Mouse (Mus musculus): Measurements from ENCODE around the gene Sema6b.

Gene Sema6b

DNA sequence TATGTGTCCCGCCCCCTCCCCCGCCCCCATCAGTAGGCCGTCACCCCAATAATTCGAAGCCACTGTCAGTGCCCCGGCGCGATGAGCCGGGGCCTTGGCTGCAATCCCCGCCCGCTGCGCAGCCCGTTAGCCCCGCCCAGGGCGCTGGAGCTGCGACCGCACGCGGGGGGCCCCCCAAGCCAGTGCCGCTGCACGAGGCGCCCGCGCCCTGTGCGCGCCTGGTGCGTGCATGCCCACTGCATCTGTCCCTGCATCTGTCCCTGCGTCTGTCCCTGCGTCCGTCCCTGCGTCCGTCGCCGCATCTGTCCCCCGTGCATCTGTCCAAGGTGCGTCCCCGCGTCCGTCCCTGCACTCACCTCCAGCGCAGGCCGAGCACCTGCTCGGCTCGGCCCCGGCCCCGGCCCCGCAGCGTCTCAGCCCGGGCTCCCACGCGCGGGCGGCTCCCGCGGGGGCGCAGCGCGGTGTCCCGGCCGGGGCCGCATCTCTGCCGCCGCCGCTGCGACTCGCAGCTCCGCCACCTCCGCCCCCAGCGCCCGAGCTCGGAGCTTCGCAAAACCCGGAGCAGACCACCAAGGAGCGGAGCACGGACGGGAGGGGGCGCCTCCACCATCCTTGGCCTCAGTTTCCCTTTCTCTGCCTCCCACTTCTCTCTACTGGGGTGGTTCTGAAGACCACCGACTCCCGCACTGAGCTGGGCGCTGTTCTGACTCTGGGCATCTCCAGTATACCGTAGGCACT, at the start of gene Sema6b:
Gene Sema6b, minus strand, starts transcription at position 486 of the 738 bp plus-strand sequence.
- peak; percentile 84 for DNase-seq

DNA sequence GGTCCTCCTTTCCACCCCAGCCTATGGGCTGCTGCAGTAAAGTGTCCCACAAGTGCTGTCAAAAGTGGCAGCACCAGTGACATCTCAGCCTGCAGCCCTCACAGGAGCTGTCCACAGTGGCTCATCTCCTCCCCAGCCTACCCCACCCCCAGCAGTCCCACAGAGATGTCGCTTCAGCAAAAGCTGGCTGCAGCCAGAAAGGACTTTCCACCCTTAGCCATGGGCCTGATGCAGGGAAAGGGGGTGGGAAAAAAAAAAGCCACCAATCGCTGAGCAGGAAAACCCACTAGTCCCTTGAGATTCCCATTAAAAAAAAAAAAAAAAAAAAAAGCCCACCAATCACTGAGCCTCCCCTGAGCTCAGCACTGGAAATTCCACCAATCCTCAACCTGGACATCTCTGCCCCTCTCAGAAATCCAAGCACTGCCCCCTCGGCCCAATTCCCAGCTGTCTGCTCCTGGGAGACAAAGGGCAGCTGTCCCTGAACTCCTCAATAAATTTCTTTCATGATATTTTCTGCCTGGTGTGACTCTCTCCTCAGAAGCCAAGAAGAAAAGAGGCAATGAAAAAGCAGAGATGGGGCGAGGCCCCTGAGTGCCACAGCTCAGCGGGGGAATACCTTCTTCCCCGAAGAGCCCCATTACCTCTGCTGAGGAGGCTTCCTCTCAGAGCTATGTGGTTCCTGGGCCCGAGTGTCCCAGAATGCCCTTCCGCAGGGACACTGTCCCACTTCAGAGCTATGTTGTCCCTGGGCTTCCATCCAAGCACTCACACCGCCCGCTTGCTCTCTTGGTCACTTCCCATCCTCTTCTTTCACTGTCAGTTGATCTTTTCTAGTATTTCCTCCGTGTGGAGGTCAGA, 45.4 kb upstream of the Sema6b start:
- DNase-seq, result no peak

DNA sequence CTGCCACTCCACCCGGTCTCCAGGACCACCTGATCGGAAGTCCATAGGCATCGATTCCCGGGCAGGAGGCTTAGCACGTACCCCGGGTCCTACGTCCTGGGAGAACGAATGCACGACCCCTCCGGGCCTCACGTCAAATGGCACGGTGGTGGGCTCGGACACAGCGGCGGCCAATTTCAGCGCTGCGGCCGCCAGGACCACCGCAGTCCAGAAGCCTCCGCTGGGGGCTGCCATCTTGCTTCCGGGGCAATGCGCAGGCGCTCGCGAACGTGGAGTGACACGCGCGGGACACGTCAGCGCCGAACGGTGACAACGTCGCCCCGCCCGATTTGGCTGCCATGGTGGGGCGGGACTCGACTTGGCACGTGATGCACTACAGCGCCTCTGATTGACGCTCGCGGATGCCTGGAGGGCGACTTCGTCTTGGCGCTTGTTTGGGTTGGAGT, 43.5 kb upstream of the Sema6b start, which contains the start of gene Mydgf:
Gene Mydgf, minus strand, starts transcription at position 263 of the 446 bp plus-strand sequence.
- peak; percentile 95 for DNase-seq

DNA sequence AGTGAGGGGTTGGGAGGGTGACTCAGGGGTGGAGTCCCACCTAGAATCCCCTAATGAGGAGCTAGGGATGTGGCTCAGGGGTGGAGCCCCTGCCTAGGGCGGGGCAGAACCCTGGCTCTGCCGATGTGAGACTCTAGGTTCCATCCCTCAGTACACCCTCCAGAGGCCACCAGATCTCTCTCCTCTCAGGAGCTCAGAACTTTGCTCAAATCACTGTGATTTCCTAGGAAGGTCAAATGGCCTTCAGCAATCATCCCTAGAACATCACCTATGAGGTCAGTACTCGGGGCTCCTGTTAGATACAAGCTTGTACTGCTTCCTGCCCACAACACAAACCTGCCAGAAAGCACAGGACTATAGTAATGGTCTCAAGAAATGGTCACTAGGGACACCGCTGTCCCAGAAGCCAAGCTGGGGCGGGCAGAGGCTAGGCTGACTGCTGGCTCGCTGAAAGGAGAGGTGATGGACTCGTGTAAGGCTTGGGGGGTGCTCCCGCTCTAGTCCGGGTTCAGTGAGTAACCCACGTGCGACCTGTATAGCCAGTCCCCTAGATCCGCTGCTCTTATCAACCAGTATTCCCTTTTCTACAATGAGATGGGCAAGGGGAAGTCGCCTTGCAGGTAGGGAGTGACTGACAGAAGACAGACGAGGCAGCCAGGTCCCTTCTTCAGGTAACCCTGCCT, 43.0 kb upstream of the Sema6b start:
- DNase-seq, result no peak

DNA sequence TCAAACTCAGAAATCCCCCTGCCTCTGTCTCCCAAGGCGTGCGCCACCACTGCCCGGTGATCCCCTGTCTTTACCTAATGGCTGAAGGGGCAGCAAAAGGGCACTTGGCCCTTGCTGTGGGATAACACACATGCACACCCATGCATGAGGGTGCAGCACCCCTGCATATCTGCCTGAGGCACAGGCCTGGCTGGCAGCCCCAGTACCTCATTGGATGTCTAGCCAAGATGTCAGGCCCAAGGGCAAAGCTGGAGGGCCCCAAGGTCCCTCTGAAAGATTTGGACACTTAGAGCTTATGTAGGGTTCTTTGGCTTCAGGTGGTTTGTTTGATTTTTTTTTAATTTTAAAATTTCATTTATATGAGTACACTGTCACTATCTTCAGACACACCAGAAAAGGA, 35.3 kb upstream of the Sema6b start:
- DNase-seq, result no peak

DNA sequence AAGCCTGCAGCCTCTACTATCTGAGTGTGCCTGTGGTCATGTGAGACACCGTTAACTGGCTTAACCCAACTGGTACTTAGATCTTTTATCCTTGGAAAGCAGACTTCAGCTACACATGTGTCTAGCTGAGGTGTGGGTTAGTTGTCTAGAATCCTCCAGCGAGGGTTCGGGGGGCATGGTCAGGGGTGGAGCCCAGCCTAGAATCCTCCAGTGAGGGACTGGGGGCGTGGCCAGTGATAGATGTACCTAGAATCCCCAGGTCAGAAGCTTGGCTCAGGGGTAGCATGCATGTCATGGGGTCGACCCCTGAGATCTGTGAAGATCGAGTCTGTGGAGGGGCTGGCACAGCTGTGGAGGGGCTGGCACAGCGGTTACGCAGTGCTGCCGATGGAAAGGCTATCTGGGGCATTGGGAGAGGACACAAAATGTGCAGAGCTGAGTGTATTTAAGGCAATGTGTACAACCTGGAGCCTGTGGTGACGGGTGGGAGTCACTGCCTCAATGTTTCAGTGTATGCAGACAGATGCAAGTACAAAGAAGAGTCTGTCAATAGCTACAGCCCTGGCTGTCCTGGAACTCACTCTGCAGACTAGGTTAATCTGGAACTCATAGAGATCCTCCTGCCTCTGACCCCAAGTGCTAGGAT, 33.4 kb upstream of the Sema6b start:
- DNase-seq, result peak; percentile 23

DNA sequence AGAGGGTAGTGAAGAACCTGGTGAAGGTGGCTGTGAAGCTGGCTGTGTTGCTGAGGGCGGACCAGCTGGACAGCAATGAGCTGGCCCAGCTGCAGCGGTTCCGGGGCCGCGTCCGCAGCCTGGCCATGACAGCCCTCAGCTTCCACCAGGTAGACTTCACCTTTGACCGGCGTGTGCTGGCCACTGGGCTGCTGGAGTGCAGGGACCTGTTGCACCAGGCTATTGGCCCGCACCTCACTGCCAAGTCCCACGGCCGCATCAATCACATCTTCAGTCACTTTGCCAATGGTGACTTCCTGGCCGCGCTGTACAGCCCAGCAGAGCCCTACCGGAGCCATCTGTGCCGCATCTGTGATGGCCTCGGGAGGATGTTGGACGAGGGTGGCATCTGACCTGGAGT, 31.7 kb upstream of the Sema6b start:
- no peak for DNase-seq

DNA sequence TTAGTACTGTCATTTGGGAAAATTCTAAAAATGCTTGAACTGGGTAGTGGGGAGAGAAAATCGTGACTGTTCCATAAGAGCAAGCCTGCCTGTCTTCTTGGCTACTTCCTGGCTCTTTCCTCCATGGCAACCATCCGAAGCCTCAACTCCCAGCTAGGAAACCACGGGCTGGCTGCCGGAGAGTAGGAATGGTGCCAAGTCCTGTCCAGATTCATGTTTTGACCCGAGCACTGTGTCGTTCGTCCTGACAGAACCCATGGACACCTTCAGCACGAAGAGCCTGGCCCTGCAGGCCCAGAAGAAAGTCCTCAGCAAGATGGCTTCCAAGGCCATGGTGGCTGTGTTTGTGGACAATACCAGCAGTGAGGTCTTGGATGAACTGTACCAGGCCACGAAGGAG, 31.3 kb upstream of the Sema6b start:
- DNase-seq, result no peak

DNA sequence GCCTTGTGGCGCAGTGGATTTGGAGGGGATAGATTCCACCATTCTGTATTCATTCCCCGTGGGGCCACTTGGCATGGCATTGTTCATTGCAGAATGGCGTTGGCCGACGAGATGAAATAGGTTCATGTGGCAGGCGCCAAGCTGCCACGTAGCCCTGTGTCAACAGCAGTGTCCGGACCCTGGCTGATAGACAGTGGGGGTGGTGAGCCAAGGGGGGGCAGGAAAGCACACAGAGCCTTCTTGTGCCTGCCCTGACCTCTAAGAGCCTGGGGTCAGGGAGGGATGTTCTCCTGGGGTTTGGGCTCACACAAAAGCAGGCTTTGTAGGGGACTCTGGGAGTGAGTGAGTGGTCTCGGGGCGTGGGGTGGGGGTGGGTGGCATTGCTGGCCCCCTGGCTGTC, 30.5 kb upstream of the Sema6b start:
- no peak for DNase-seq

DNA sequence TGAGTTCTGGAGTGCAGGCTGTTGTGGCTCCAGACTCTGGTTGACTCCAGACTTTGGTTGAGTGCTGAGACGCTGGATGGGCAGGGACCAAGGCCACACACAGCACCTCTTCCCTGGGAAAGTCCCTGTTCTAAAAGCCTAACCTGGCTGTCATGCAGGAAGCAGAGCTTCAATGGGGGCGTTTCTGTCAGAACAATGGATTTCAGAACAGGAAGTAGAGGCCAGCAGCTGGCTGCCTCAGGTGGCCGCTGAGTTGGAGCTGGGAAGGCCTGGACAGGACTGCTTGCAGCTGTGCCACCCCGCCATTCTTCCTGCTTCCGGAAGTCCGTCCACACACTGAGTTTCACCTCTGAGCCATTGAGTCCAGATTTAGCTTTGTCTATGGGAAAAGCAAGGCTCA, 29.7 kb upstream of the Sema6b start:
- DNase-seq, result no peak

DNA sequence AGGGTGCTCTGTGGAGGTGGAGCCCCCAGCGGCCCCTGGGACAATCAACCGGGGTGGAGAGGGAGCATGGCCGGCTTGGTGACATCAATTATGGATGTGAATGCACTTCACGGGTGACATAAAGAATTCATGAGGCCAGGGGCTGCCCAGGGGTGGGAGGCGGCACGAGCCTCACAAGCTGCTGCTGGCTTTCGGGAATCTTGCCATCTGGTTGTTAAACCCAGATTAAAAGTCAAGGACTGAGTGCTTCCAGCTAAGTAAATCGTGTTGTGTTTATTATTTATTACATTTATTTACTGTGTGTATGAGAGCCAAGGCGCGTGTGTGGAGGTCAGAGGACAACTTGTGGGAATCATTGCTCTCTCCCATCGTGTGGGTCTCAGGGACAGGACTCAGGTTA, 25.5 kb upstream of the Sema6b start:
- no peak for DNase-seq

DNA sequence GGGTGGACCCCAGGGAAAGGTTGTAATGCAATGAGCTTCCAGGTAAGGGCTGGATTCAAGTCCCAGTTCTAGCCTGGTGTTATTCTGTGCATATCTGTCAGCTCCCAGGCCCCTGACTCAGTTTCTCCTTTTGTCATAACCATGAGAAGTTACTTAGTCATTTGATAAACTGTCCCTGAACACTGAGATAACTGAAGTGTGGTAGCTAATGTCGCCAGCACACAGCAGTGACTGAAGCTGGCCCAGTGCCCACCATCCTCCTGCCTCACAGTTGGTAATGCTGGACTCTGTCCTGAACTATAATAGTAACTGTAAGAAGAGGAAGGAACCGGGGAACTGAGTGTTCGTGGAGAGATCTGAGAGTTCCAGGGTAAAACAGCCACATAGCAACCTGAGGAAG, 24.4 kb upstream of the Sema6b start:
- no peak for DNase-seq

DNA sequence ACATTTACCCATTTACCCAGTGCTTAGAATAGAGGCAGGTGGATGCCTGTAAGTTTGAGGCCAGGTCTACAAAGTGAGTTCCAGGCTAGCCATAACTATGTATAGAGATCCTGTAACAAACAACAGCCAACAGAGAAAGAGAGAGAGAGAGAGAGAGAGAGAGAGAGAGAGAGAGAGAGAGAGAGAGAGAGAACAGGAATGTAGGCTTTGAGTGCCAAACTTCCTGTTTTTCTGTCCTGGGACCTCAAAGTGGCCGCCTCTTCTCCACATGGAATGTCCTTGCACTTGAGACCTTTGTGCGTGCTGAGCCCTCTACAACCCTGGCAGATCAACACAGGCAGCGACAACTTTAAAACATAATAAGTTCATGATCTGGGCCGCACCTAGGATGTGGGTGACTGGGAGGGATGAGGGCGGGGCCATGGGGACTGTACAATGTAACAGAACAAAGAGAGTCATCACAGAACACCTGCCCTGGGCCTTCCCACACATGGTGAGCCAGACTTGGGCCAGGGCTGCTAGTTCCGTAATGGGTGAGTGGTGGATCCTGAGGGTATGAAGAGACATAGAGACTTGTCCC, 23.5 kb upstream of the Sema6b start:
- DNase-seq, result peak; percentile 83

DNA sequence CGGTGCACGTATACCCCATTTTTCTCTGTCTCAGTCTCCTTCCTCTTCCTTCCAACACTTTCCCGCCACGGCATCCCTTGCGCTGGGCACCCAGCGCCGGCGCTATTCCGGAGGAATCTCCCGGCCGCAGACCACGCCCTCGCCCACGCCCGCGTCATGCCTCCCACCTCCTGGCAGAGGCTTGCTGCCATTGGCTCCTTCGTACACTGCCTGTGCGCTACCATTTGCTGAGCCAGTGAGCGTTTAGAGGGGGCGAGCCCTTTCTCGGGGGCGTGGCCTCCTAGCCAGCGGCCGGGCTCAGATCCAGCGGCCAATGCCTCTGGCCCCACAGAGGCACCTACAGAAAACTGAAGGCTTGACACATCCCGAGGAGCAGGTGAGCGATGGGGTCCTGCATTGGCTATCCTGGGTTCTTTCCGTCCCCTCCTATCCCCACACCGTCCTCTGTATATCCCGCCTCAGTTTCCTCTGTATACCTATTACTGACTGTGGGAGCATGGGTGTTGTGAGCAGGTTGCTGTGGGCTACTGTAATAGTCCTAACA, 22.2 kb upstream of the Sema6b start, which contains the start of gene Tnfaip8l1:
Gene Tnfaip8l1, plus strand, starts transcription at position 247 of the 544 bp plus-strand sequence.
- peak; percentile 95 for DNase-seq

DNA sequence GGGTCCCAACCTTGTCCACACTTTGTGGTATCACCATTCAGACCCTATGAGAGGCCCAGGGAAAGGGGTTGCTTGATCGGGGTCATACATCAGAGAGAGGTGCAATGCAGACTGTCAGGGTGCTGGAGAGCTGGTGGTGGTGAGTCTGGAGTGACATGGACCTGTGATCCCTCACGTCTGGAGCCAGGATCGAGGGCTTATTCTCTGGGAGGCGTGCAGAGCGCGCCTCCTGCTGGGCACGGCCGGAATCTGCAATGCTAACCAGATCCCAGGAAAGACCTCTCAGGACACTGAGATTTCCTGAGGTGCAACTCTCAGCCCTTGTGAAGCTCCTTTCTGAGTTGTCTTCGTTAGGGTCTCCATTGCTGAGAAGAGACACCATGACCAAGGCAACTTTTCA, 19.6 kb upstream of the Sema6b start:
- DNase-seq, result peak; percentile 52

DNA sequence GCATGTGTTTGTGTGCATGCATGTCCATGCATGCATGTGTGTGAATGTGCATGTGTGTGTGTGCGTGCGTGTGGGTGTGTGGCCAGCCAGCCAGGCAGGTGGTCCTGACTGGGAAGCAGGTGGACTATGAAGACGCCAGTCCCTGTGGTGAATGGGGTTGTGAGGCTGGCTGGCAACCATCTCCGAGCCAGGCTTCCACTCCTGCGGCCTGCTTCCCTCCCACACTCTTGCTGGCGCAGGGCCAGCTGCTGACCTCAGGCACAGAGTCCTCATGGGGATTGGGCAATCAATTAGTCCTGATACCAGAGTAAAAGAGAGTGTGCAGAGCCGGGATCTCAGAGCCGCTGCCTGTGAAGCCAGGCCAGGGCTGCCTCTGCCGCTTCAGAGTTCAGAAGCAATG, 13.5 kb upstream of the Sema6b start:
- no peak for DNase-seq

DNA sequence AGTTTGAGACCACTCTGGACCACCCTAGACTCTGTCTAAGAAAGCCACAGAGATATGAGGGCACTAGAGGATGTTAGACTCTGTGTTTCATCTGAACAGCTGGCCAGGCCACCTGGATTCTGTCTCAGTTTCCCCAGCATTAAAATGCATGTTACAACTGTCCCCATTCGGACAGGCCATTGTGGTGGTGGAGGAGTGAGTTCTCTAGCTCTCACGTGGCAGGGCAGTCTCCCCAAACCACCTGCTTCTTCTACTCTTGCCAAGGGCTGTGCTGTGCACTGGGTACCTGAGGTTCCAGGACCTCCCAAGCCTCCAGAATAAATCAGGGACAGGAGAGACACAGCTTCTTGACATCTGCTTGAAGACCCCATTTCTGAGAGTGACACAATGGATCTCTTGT, 9.8 kb upstream of the Sema6b start:
- DNase-seq, result no peak

DNA sequence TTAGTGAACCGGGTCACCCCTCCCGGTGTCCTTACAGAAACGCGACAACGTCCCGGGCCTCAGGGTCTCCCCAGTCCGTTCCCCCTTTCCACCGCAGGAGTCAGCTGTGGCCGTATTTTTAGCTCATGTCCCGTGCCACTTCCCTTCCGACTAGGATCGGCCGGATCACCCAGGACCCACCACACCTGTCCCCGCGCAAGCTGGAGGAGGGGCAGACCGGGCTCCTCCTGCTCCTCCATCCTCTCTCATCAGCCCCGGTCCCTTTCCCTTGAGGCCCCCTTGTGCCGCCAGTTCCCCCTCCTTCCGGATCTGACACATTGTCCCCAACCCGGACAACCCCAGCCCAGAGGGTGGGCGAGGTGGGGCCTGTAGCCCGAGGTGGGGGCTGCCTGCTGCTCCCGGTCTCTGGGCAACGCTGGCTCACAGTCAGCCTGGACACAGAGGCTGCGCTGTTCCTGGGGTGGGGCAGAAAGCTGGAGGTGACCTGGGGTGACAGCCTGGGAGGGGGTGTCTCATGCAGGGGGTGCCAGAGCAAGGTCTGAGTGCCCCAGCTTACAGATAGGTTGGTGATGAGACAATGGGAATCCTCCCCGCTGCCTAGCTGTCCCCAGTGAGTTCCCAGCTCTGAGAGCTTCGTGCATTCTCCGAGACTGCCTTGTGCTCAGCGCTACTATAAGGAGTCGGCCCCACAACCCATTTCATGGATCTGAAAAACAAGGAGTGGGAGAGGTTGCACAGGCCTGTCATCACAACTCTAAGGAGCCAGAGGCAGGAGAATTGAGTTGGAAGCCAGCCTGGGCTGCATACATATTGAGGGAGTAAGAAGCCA, 8.9 kb upstream of the Sema6b start:
- DNase-seq, result no peak

DNA sequence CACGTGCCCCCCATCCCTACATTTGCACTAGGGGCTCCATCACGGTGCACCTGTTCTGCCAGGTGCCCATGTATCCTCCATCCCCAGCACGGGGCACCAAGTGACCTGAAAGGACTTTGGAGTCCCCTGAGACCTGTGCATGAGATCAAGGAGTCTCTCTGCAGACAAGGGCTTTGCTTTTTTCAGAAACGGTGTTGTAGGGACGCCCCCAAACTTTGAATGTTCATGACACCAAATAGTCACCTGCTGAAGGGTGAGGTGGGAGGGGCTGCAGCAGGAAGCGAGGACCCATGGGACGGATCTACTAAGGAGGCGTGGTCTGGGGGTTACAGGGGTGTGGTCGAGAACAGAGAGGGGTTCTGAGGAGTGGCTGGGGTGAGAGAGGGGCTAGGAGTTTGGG, 8.1 kb upstream of the Sema6b start:
- DNase-seq, result peak; percentile 29

DNA sequence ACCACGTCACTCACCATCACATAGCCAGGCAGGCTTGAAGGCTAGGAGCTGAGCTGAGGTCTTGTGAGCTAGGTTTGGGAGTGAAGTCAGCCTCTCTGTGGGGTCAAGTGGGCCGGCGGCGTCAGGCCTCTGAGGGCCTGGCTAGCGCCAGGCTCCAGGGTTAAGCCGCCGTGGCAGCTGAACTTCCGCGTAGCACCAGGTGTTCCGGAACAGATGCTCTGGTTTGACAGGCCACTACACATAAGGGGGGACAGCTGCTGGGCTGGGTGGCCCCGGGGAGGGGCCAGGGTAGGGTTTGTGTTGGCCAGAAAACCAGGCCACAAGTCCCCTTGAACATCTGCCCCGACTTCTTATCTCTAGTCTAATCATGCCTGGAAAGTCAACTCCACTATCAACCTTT, 7.3 kb upstream of the Sema6b start:
- no peak for DNase-seq

DNA sequence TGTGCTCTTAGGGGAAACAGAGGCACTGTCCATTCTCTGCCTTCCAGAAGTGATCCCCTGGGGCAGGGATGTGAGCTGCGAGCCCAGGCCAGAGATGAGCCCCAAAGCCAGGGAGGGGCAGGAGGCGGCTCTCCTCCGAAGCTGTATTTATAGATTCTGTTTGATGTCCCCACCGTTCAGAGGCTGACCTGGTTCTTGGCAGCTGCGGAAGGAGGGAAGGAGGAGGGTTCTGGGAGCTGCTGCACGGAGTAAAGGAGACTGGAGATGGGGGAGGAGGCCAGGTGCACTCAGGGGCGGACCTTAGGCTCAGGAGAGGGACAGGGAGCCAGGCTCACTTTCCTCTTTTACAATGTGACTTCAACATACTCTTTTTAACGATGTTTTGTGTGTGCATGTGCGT, 6.0 kb upstream of the Sema6b start:
- DNase-seq, result no peak

All from thymus, postnatal 14 days (tissue).